Mouse (Mus musculus) left cerebral cortex, adult 18-20 months (tissue): Measurements from ENCODE around the gene Upk3a. TPM values are rescaled to one million over a fixed set of nuclear protein-coding genes. Genes with fewer than 3 reads are reported as not detected.

Experiments used
- DNase-seq, 2 experiments: peaks; one replicate each; pipeline ENCODE4 v3.0.0; 2021 to 2022; ENCODE audit warnings: low spot score in 2 of 2, mixed read lengths in 1 of 2
- total RNA-seq, 2 experiments: library from RNA; stranded (reverse); gene quantifications; 2 replicates each; pipeline ENCODE4 v1.2.3; 2021

Upk3a gene
- total RNA-seq, 2 experiments from 2014 or later: 0.35 to 0.42 TPM

DNA sequence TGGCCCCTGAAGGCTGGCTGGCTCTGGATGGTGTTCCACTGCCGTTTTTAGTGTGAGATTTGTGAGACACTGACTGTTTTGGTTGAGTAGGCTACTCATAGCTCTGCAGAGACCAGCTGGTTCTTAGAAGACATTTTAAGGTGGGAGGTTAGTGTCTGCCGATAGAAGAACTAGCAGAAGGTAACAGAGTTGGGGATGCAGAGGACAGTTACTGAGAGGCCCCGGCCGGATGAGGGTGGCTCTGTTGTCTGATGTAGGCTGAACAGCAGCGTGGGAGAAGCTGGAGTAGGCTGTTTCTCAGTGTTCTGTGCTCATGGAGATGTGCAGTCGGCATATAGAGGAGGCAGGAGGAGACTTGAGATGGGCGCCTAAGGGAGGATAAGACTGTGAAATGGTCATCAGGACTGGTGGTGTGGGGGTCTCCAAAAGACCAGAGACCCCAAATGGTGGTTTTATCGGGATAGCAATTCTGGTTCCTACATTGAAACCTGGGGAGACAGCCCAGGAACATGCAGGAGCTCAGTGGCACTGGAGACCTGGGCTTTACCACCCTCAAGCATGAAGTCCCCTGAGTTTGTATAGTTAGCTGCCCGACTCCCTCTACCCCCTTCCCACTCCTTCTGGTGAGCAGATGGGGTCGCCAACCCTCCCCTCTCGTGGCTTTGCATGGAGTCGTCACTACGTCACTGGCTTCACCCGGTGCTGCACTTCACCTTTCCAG lies 29.4 kb downstream of the Upk3a start:
- peak in 1 of 2 experiments; percentile 47 for DNase-seq

DNA sequence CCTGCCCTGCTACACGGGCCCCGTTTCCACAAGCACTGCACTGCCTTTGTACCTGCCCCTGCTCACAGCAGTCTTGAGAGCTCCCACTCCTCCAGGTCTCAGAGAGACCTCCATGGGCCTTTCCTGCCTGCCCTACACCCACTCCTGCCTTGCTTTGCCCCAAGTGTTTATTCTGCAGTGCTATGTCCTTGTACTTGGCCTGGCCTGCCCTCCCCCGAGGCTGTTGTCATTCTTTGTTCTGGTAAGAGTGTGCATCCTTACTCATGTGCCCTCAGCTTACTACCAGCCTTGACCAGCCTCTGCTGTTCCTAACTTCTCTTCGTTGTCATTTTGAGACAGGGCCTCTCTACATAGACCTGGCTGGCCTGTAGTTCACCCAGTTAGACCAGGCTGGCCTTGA lies 30.9 kb downstream of the Upk3a start:
- DNase-seq: no peak

DNA sequence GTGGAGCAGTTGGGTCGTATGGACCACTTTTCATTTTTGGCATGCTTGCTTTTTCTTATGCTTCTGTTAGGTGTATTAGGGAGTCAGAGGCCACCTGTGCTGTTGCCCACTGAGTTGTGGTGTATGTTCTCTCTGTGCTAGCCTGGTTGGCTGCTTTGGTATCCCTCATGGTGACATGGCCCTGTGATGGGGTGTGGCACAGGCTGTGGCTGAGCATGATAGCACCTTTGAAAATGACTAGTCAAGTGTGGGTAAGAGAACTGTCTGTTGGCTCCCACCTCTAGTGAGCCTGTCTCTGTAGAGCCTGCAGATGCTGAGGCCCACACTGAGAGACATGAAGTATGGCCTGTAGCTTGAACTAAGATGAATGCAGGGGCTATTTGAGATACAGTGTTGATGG lies 32.8 kb downstream of the Upk3a start:
- no peak for DNase-seq

DNA sequence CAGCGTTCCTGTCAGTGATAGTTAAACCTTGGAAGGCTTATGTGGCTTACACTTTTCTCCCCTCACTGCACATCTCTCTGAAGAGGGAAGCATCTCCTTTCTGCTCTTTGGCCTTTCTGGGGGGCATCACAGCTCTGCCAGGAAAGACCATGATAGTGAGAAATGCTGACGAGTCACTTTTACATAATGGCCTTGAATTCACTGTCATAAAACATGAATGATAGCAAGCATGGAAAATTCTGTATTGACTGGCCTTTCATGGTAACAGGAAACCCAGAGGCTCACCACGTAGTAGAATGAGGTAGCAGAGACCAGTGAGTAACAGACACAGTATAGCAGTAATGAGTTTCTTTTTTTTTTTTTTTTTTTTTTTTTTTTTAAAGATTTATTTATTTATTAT lies 37.2 kb downstream of the Upk3a start:
- DNase-seq: no peak

DNA sequence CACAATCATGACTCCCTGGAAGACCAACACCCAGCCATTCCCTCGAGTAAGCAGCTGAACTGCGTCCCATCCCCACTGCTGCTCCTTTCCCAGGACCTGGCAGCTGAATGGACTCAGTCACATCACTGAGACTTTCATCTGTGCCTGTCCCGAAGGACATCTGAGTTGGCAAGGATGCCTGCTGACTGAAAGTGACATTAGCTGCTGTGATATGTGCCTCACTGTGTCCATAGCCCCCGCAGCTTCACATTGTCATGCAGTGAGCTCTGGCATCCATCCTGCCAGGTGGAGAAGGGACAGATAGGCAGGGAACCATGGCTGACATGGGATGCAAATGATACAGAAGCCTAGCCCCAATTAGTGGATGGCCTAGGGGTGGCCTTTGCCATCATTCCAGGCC lies 38.2 kb downstream of the Upk3a start:
- DNase-seq: no peak

DNA sequence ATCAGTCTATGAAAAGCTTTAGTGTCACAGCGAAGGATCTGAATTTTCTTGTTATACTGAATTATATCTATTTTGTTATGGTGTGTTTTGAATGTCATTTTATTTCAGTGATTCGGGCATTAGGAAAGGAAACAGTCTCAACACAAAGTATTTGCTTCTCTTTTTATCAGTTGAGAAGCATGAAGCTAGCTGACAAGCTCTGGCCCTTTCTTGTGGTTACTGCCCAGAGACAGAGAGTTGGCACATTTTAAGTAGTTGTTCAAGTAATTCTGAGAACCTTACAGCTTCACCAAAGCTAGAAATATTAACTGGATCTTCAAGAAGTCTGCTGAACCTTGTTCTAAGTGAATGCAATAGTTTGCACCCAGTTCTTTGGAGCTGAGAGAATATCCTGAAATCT lies 46.5 kb downstream of the Upk3a start:
- no peak for DNase-seq

DNA sequence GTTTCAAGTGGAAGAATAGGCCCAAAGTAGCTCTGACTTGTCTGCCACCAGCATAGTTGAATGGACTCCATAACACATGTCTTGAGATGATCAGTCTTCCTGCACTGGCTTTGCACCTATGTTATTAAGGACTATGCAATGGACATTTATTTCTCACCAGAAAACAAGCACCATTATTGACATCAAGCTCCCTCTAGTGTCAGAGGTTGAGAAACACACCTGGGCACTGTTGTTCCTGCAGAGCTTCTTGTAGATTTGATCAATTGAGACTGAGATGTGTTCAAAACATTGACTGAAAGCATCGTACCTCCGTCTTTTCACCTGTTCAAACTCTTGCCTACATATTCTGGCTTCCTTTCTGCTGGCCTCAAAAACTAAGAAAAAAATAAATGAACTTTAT lies 53.6 kb downstream of the Upk3a start:
- DNase-seq: peak; percentile 34 to 49

Other genes with a start within 250 kb of the Upk3a start
- gene Phf21b, start 161.1 kb upstream of the Upk3a start, total RNA-seq: 10 to 100 TPM; 19.1 to 21.3 TPM
- 1 to 10 TPM; 1.1 TPM for gene Gm29666, start 97.1 kb upstream of the Upk3a start, total RNA-seq
- 10 to 100 TPM; 30.6 to 33.4 TPM for gene Nup50, start 93.7 kb upstream of the Upk3a start, total RNA-seq
- gene 5031439G07Rik, start 28.6 kb upstream of the Upk3a start, total RNA-seq: 10 to 100 TPM; 90.8 to 94.2 TPM
- 10 to 100 TPM; 25.6 to 27.1 TPM for gene Fam118a, start 11.8 kb downstream of the Upk3a start, total RNA-seq
- not detected for gene Smc1b, start 114.8 kb downstream of the Upk3a start, total RNA-seq
- gene Ribc2, start 114.9 kb downstream of the Upk3a start, total RNA-seq: not detected
- gene Fbln1, start 188.8 kb downstream of the Upk3a start, total RNA-seq: 10 to 100 TPM; 10.8 to 13.8 TPM